Mouse (Mus musculus) kidney, adult 2 months (tissue): ENCODE results near the gene Ccdc106.

Experiments
- CTCF ChIP-seq: fragments of 200-500 bp; conservative IDR thresholded peaks from 2 replicates; pipeline ENCODE4 v1.5.1; 2011; ENCODE audit warnings: low read depth, mild to moderate bottlenecking, control low read depth, low read length, moderate library complexity, mixed read lengths; ENCODE audit not compliant: insufficient read depth, insufficient read length
- POLR2A ChIP-seq: fragments of 200-500 bp; IDR thresholded peaks from one replicate; pipeline ENCODE4 v1.6.1; 2011; ENCODE audit warnings: low read depth, low read length, control low read depth

DNA sequence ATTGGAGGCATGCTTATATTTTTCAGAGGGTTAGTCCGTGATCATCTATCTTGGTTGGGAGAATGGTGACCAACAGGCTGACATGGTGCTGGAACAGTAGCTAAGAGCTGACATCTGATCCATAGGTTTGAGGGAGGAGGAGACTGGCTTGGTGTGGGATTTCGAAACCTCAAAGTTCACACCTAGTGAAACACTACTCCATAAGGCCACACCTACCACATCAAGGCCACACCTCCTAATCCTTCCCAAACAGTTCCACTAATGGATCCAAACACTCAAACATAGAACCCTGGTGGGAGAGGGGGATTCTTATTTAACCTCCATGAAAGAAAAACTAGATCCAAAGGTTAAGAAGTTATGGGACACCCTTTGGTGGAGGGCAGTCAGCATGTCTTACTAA lies 3.4 kb upstream of the Ccdc106 start:
- TF ChIP-seq CTCF (no peak), POLR2A (no peak)
